In the genomic region with DNA sequence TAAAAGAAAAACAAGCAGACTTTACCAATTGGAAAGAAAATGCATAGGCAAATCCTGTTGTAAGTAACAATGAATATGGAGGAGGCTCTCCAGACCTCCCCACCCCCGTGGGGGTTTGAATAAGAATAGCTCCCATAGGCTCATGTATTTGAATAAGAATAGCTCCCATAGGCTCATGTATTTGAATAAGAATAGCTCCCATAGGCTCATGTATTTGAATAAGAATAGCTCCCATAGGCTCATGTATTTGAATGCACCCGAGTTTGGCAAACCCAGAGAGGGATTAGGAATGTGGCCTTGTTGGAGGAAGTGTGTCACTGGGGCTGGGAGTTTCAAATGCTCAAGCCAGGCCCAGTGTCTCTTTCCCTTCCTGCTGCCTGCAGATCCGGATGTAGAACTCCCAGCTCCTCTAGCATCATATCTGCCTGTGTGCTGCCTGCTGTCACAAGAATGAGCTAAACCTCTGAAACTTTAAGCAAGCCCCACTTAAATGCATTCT, we compare ENCODE assay signal across 16 mouse cellular contexts.
"Had no signal": no experiment of that assay in that cellular context is flagged by ENCODE, and none has a peak within 500 bp of the region (broad histone marks: within the 10 kb centered on the region; RNA-seq: fewer than 3 reads in every experiment).

No protein-coding gene starts in this region.

- DNase-seq: lung, adult 18-20 months; lung, embryonic 14.5 days; lung, postnatal 10 days; lung, postnatal 4 days; retina, postnatal 1 day; right cerebral cortex, adult 18-20 months; thymus, adult 2 months; thymus, postnatal 25 days had no signal

- H3K36me3 ChIP-seq: midbrain, embryonic 10.5 days; midbrain, embryonic 13.5 days; midbrain, embryonic 15.5 days; neural tube, embryonic 13.5 days; neural tube, embryonic 15.5 days; stomach, embryonic 15.5 days had no signal

- H3K4me2 ChIP-seq: lung, embryonic 14.5 days; midbrain, embryonic 13.5 days; midbrain, embryonic 15.5 days; neural tube, embryonic 13.5 days; neural tube, embryonic 15.5 days; stomach, embryonic 15.5 days had no signal

- H3K27ac ChIP-seq: midbrain, embryonic 10.5 days; midbrain, embryonic 13.5 days; midbrain, embryonic 15.5 days; neural tube, embryonic 13.5 days; neural tube, embryonic 15.5 days; stomach, embryonic 15.5 days; stomach, postnatal 0 days had no signal

- H3K27me3 ChIP-seq: midbrain, embryonic 13.5 days; midbrain, embryonic 15.5 days; neural tube, embryonic 13.5 days; neural tube, embryonic 15.5 days; stomach, embryonic 15.5 days had no signal

- H3K4me1 ChIP-seq: midbrain, embryonic 10.5 days; midbrain, embryonic 13.5 days; midbrain, embryonic 15.5 days; neural tube, embryonic 13.5 days; neural tube, embryonic 15.5 days; stomach, embryonic 15.5 days had no signal

- H3K4me3 ChIP-seq: midbrain, embryonic 10.5 days; midbrain, embryonic 13.5 days; midbrain, embryonic 15.5 days; myocyte; neural tube, embryonic 13.5 days; neural tube, embryonic 15.5 days; stomach, embryonic 15.5 days had no signal

- H3K9me3 ChIP-seq: midbrain, embryonic 15.5 days; neural tube, embryonic 13.5 days; neural tube, embryonic 15.5 days; stomach, embryonic 15.5 days had no signal

- H3K9ac ChIP-seq: lung, embryonic 14.5 days; midbrain, embryonic 13.5 days; midbrain, embryonic 15.5 days; neural tube, embryonic 13.5 days; neural tube, embryonic 15.5 days; stomach, embryonic 15.5 days had no signal

- ATAC-seq: midbrain, embryonic 13.5 days; midbrain, embryonic 15.5 days had no signal
